Mouse (Mus musculus) monocyte, adult 59 days (primary cell): ENCODE results near the gene Epha2. TPM values are rescaled to one million over a fixed set of nuclear protein-coding genes. Genes with fewer than 3 reads are reported as not detected.

Experiments
- total RNA-seq, 2 experiments: library from RNA; stranded (reverse); gene quantifications; one replicate each; pipeline ENCODE4 v1.2.4; 2023

Epha2 gene
- 1 to 10 TPM; 1.3 to 4.7 TPM for total RNA-seq

GRCm38 (mm10) chr4:141301116-141301553 is at the start of gene Epha2:
TSS of gene Epha2 (plus strand) at chr4:141301240.

DNA sequence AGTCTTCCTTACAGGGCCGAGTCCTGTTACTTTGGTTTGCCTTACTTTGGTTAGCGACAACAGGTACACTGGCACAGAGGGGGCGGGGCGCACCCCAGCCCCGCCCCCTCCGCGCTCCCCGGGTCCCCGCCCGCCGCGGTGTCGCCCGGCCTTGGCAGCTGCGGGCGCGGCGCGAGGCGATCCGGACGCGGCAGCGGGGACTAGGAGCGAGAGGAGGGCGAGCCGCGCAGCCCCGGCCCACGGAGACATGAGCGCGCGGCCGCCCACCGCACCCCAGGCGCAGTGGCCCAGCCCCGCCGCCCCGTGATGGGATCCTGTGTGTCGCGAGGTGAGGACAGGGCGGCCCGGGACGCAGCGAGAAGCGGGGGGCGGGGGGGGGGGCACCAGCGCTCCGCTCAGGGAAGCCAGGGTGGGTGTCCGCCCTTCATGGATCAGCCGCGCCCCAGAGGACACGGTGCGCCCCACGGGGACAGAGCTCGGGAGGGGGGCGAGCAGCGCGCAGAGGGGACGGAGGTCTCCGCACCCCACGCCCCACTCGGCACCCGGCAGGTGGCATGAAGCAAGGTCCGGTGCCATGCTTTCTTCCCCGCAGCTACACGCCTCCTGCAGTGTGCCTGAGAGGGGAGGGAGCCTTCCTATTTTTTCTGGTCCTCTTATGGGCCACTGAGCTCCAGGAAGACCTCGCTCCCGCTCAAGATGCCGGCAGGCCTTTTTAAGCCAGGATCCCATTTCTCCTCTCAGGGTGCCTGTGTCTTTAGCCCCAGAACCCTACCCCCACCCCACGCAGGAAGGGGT is 67.2 kb downstream of the Epha2 start, which contains the start of gene Fam131c:
Gene Fam131c, plus strand, starts transcription at position 224 of the 795 bp plus-strand sequence.

Other genes with a start within 250 kb of the Epha2 start
- gene Crocc, start 240.7 kb upstream of the Epha2 start, total RNA-seq = 10 to 100 TPM in 1 of 2 experiments, 1 to 10 TPM in 1; 9.9 to 11.1 TPM
- 100 to 1,000 TPM; 122 to 140 TPM for gene Necap2, start 222.9 kb upstream of the Epha2 start, total RNA-seq
- gene Spata21, start 212.9 kb upstream of the Epha2 start, total RNA-seq = not detected
- 100 to 1,000 TPM; 132 to 139 TPM for gene Szrd1, start 161.5 kb upstream of the Epha2 start, total RNA-seq
- gene Fbxo42, start 153.3 kb upstream of the Epha2 start, total RNA-seq = 10 to 100 TPM; 20.6 to 23.6 TPM
- under 1 TPM; 0.46 to 0.68 TPM for gene Rsg1, start 87.3 kb upstream of the Epha2 start, total RNA-seq
- 1 to 10 TPM in 1 of 2 experiments, not detected in 1; 1.2 TPM for gene Arhgef19, start 61.7 kb upstream of the Epha2 start, total RNA-seq
- not detected for gene Fam131c, start 67.0 kb downstream of the Epha2 start, total RNA-seq
- gene Clcnka, start 97.5 kb downstream of the Epha2 start, total RNA-seq = not detected
- gene Clcnkb, start 114.8 kb downstream of the Epha2 start, total RNA-seq = not detected
- not detected for gene Hspb7, start 119.5 kb downstream of the Epha2 start, total RNA-seq
- gene Srarp, start 134.9 kb downstream of the Epha2 start, total RNA-seq = not detected
- 10 to 100 TPM; 30.7 to 32.9 TPM for gene Zbtb17, start 143.4 kb downstream of the Epha2 start, total RNA-seq
- gene Spen, start 237.4 kb downstream of the Epha2 start, total RNA-seq = 100 to 1,000 TPM; 118 to 124 TPM